Mouse (Mus musculus): ENCODE data around the gene Cnp.

- TF ChIP-seq CTCF (IDR thresholded peaks at IDR 0.05; ENCODE audit: low read depth, low read length), result no peak
- no peak for TF ChIP-seq EP300 (IDR thresholded peaks at IDR 0.05; ENCODE audit: insufficient read depth, low read depth, low read length)
- TF ChIP-seq POLR2A (IDR thresholded peaks at IDR 0.05; ENCODE audit: insufficient read depth, low read length), result no peak
Observed at GRCm38 (mm10) chr11:100569789-100570188, 4.9 kb upstream of the Cnp start.

All from ES-Bruce4 (cell line).